Mouse (Mus musculus) heart, postnatal 0 days (tissue): ENCODE measurements around the gene Ncln. TPM values are rescaled to one million over a fixed set of nuclear protein-coding genes. Genes with fewer than 3 reads are reported as not detected.

Experiments used
- ATAC-seq: fragments of 200-750 bp; cut with Nextera tagmentation; 2 replicates; pipeline ENCODE4 v1.8.0; 2017; ENCODE audit warnings: low read depth, moderate number of reproducible peaks, moderate library complexity; ENCODE audit not compliant: insufficient read depth
- DNase-seq: peaks from one replicate; pipeline ENCODE4 v3.0.0-alpha.2; 2016; ENCODE audit warnings: low spot score
- H3K27ac ChIP-seq: fragments of 300-500 bp; sonication (generic); 2 replicates; pipeline ENCODE4 v1.5.1; 2014; ENCODE audit warnings: low read depth, mild to moderate bottlenecking
- H3K27me3 ChIP-seq: fragments of 300-500 bp; sonication (generic); 2 replicates; pipeline ENCODE4 v1.6.1; 2014; ENCODE audit warnings: low read length, mixed read lengths; ENCODE audit not compliant: control insufficient read depth, insufficient read depth
- H3K36me3 ChIP-seq: fragments of 300-500 bp; sonication (generic); replicated peaks from 2 replicates; pipeline ENCODE4 v1.6.1; 2014; ENCODE audit warnings: low read length, mixed read lengths; ENCODE audit not compliant: control insufficient read depth, insufficient read depth
- H3K4me1 ChIP-seq: fragments of 300-500 bp; sonication (generic); 2 replicates; pipeline ENCODE4 v1.6.1; 2014; ENCODE audit warnings: antibody characterized with exemption; ENCODE audit not compliant: control insufficient read depth, insufficient read depth
- H3K4me2 ChIP-seq: fragments of 300-500 bp; sonication (generic); 2 replicates; pipeline ENCODE4 v1.6.1; 2014; ENCODE audit warnings: low read depth, mild to moderate bottlenecking, low read length, moderate library complexity
- H3K4me3 ChIP-seq: fragments of 300-500 bp; sonication (generic); 2 replicates; pipeline ENCODE4 v1.5.1; 2014; ENCODE audit warnings: low read depth, low read length
- H3K9ac ChIP-seq: fragments of 300-500 bp; sonication (generic); replicated peaks from 2 replicates; pipeline ENCODE4 v1.6.1; 2014; ENCODE audit warnings: low read depth, low read length, mixed read lengths
- H3K9me3 ChIP-seq: fragments of 300-500 bp; sonication (generic); replicated peaks from 2 replicates; pipeline ENCODE4 v1.6.1; 2016; ENCODE audit warnings: low read length; ENCODE audit not compliant: control insufficient read depth
- CTCF ChIP-seq: IDR thresholded peaks from 2 replicates; pipeline ENCODE4 v1.5.1; 2016; ENCODE audit warnings: antibody characterized with exemption, control low read depth, low read depth
- EP300 ChIP-seq: IDR thresholded peaks from 2 replicates; pipeline ENCODE4 v1.6.1; 2016; ENCODE audit warnings: antibody characterized with exemption, low read depth
- WGBS: fragments of 180-500 bp; shearing (Covaris S2); extraction: QIAGEN DNeasy Blood & Tissue Kit; methylation state at CpG from one replicate; pipeline ENCODE4 v1.1.7; 2014; 5-methylcytosine and 5-hydroxymethylcytosine counted together
- polyA plus RNA-seq: library from polyadenylated mRNA; unstranded; fragments of >200 nt; fragmentation: Nextera tagmentation; extraction: Ambion mirVana; gene quantifications from 2 replicates; pipeline ENCODE4 v1.2.1, GENCODE M21; 2015
- total RNA-seq: library from RNA; depleted of rRNA; stranded (reverse); fragments of >200 nt; gene quantifications from 2 replicates; pipeline ENCODE4 v1.2.3, GENCODE M21; 2014; ENCODE audit warnings: low replicate concordance

The Ncln gene
- total and polyA plus RNA-seq, 2 experiments from 2014 or later: 30.5 to 91.5 TPM

DNA sequence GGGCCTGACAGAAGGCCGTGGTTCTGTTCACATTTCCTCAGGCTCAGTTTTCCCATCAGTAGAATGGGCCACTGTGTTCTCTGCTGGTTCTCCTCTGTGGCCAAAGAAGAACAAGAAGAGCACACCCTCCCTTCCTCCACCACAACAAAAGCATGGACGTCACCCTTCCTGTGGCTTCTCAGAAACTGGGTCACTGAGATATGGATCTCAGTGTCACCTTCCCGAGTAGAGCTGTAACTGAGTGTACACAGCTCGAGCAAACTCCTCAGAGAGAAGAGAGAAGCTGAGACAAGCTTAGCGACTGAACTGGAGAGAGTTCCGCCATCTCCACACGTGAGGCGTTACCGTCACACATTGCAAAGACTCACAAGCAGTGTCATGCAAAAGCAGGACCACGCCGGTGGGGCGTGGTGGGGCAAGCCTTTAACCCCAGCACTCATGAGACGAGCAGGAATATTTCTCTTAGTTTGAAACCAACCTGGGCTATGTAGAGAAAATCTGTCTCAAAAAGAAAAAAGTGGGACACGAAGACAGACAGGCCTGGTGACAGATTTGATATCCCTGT, 14.1 kb upstream of the Ncln start:
- Histone ChIP-seq H3K27me3 (no peaks in the 10 kb centered on the region), H3K27ac (no peak overlapping the region), H3K9ac (no peak overlapping the region), H3K9me3 (no peaks in the 10 kb centered on the region), H3K4me3 (no peak overlapping the region), H3K36me3 (no peaks in the 10 kb centered on the region), H3K4me2 (no peak overlapping the region), H3K4me1 (no peaks in the 10 kb centered on the region)
- ATAC-seq (no peak), DNase-seq (no peak)
- no peak for TF ChIP-seq CTCF
- no peak for TF ChIP-seq EP300
- 70% methylated on average over 14 of the region's 14 CpGs for WGBS

DNA sequence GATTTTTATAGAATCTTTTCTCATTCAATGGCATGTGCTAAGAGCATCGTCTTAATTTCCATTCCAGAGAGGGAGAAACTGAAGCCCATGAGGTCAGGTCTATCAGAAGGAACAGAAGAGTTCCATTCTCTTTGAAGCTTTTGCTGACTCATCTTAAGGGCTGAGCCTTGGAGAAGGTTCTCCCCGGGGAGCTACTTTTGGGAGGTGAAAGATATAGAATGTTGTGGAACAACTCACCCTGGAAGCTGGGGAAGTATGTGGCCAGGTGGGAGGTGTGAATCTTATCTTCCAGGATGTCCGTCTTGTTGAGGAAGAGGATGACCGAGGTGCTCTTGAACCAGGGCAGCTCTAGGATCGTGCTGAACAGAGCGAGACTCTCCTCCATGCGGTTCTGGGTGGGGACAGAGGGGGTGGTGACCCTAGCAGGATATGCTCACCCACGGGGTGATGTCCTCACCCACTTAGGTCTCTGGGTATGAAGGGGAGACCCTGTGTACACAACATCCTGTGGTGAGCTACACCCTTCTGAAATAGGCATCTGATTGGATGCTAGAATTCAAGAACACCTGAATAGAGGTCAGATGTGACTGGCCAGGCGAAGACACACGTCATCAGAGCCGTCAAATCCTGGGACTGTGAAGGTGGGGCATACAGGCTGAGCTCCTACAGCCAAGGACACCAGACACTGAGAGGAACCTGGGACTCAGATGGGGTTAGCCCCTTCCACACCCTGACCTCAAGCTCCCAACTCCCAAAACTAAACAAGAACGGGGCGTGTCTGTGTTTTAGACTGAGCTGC, 11.7 kb upstream of the Ncln start:
- WGBS: 63% methylated on average over 13 of the region's 13 CpGs
- no peaks in the 10 kb centered on the region for H3K36me3 ChIP-seq
- no peak for ATAC-seq
- H3K4me2 ChIP-seq: no peak overlapping the region
- no peak overlapping the region for H3K9ac ChIP-seq
- H3K4me1 ChIP-seq: no peaks in the 10 kb centered on the region
- no peak overlapping the region for H3K4me3 ChIP-seq
- H3K27ac ChIP-seq: no peak overlapping the region
- no peaks in the 10 kb centered on the region for H3K9me3 ChIP-seq
- no peak for DNase-seq
- no peak for TF ChIP-seq CTCF
- no peak for TF ChIP-seq EP300
- peaks cover 12% of the 10 kb centered on the region; the same call in 1 of the 2 replicates for H3K27me3 ChIP-seq

DNA sequence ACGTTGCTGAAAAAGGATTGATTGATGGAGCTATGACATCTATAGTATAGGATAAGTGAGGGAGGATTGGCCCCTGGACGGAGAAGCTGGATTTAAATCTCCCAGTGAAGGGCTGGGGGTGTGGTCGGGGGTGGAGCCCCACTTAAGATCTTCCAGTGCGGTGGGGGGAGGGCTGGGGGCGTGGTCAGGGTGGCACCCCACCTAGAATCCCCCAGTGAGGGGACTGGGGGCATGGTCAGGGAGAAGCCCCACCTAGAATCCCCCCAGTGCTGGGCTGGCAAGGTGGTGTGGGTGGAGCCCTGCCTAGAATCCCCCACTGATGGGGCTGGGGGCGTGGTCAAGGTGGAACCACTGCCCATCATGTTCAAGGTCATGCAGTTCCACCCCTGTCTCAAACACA, 10.9 kb upstream of the Ncln start:
- Histone ChIP-seq H3K27ac (no peak overlapping the region), H3K27me3 (peaks cover 13% of the 10 kb centered on the region; the same call in 1 of the 2 replicates), H3K4me2 (no peak overlapping the region), H3K9me3 (no peaks in the 10 kb centered on the region), H3K9ac (no peak overlapping the region), H3K4me1 (no peaks in the 10 kb centered on the region), H3K4me3 (no peak overlapping the region), H3K36me3 (no peaks in the 10 kb centered on the region)
- 31% methylated on average over 6 of the region's 6 CpGs for WGBS
- TF ChIP-seq EP300 (no peak), CTCF (no peak)
- ATAC-seq: no peak
- DNase-seq: no peak

DNA sequence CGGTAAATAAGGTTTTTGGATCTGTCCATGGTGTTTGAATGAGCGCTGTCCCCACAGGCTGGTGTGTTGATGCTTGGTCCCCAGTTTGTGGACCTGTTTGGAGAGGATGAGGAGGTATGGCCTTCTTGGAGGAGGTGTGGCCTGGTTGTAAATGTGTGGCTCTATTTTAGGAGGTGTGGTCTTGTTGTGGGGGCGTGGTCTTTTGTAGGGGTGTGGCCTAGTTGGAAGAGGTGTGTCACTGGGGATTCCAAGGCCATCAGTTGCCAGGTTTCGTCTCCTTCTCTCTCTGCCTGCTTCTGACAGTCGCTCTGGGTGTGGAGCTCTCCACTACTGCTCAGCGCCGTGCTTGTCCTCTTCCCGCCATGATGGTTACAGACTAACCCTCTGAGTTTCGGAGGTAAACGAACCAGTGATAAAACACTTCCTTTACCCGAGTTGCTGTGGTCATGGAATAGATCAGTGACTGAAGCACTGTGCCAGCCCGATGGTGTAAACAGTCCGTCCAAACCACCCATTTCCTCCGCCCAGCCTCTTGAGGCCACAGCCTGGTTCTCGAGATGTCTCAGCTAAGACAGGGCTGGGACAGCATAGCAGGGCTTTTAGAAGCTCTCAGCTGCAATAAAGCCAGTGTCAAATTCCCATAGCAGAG, 8.9 kb upstream of the Ncln start:
- Histone ChIP-seq H3K9me3 (no peaks in the 10 kb centered on the region), H3K4me3 (no peak overlapping the region), H3K27ac (no peak overlapping the region), H3K27me3 (peaks cover 13% of the 10 kb centered on the region; the same call in 1 of the 2 replicates), H3K9ac (no peak overlapping the region), H3K4me2 (no peak overlapping the region), H3K4me1 (no peaks in the 10 kb centered on the region), H3K36me3 (no peaks in the 10 kb centered on the region)
- TF ChIP-seq EP300: no peak
- no peak for TF ChIP-seq CTCF
- WGBS: 71% methylated on average over 15 of the region's 15 CpGs
- DNase-seq: no peak
- no peak for ATAC-seq

DNA sequence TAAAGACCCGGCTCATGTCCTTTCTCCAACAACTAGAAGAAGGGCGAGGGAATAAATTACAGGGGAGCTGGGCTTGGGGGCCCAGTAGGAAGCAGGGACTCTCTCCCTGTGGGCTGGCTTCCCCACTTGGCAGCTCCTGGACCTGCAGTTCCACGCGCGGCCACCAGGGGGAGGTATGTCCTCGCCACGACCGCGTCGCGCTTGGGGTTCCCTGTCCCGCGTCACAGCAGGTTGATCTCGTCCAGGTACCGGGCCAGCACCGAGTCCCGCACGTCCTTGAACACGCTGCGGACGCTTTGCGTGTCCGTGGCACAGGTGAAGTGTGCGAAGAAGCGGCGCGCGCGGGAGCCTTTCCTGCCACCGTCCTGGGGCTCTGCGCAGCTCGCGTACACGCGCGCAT, 6.5 kb upstream of the Ncln start:
- H3K27ac ChIP-seq: no peak overlapping the region
- ATAC-seq: peak; percentile 50; the same call in 1 of the 2 replicates

More for the DNA sequence above, 6.5 kb upstream of the Ncln start:
- Histone ChIP-seq H3K4me2 (peak overlapping the region; percentile 61), H3K9me3 (no peaks in the 10 kb centered on the region), H3K36me3 (no peaks in the 10 kb centered on the region), H3K9ac (no peak overlapping the region), H3K27me3 (peaks cover 13% of the 10 kb centered on the region; the same call in 1 of the 2 replicates), H3K4me1 (no peaks in the 10 kb centered on the region), H3K4me3 (peak overlapping the region; percentile 35)
- WGBS: 11% methylated on average over 36 of the region's 36 CpGs
- TF ChIP-seq CTCF: peak; percentile 97
- TF ChIP-seq EP300: no peak
- DNase-seq: peak; percentile 47
